Mouse (Mus musculus) R1 (cell line): ENCODE measurements at regions not wholly inside any gene's neighbourhood (a gene's known extent, or its start where the extent isn't known, plus 50 kb on each side); places are given as distances from the start of the nearest gene placed in this dataset.

Experiments used
- DNase-seq: peaks from one replicate; pipeline ENCODE4 v3.0.0-alpha.2; 2018; ENCODE audit warnings: low read depth, low spot score

GRCm38 (mm10) chr8:79515282-79515783, 116.0 kb upstream of the Smad1 start:
- no peak for DNase-seq

- DNase-seq = no peak
Measured at GRCm38 (mm10) chr8:79514655-79515278, 115.4 kb upstream of the Smad1 start.

GRCm38 (mm10) chr8:79508597-79508996, 109.3 kb upstream of the Smad1 start:
- no peak for DNase-seq

- no peak for DNase-seq
Measured at GRCm38 (mm10) chr8:79505381-79505780, 106.1 kb upstream of the Smad1 start.

GRCm38 (mm10) chr8:79503906-79504305, 104.6 kb upstream of the Smad1 start:
- no peak for DNase-seq

GRCm38 (mm10) chr8:79502062-79502461, 102.7 kb upstream of the Smad1 start:
- DNase-seq = no peak

- DNase-seq = no peak
Measured at GRCm38 (mm10) chr8:79501238-79501637, 101.9 kb upstream of the Smad1 start.

- no peak for DNase-seq
Measured at GRCm38 (mm10) chr8:79499258-79499657, 99.9 kb upstream of the Smad1 start.

- no peak for DNase-seq
Measured at GRCm38 (mm10) chr8:79498611-79499010, 99.3 kb upstream of the Smad1 start.

GRCm38 (mm10) chr8:79491156-79491698, 91.9 kb upstream of the Smad1 start:
- no peak for DNase-seq

- peak; percentile 70 for DNase-seq
Measured at GRCm38 (mm10) chr8:79490739-79491138, 91.4 kb upstream of the Smad1 start.

- DNase-seq = peak; percentile 19
Measured at GRCm38 (mm10) chr8:79488861-79489260, 89.5 kb upstream of the Smad1 start.

GRCm38 (mm10) chr8:79487597-79487996, 88.3 kb upstream of the Smad1 start:
- no peak for DNase-seq

- no peak for DNase-seq
Measured at GRCm38 (mm10) chr8:79479326-79479725, 80.0 kb upstream of the Smad1 start.

GRCm38 (mm10) chr8:79476012-79476411, 76.7 kb upstream of the Smad1 start:
- no peak for DNase-seq

GRCm38 (mm10) chr8:79474679-79475078, 75.4 kb upstream of the Smad1 start:
- no peak for DNase-seq

- no peak for DNase-seq
Measured at GRCm38 (mm10) chr8:79452101-79452500, 52.8 kb upstream of the Smad1 start.

- DNase-seq = no peak
Measured at GRCm38 (mm10) chr8:79449453-79449852, 50.1 kb upstream of the Smad1 start.
